Mouse (Mus musculus) brain, embryonic 14.5 days (tissue): ENCODE results near the gene Sgk1. TPM values are rescaled to one million over a fixed set of nuclear protein-coding genes. Genes with fewer than 3 reads are reported as not detected.

Experiments
- DNase-seq: peaks from one replicate; pipeline ENCODE4 v3.0.0-alpha.2; 2011; ENCODE audit warnings: low read depth
- CTCF ChIP-seq: fragments of 200-500 bp; IDR thresholded peaks from 2 replicates; pipeline ENCODE4 v1.5.1; 2012; ENCODE audit warnings: inconsistent platforms, mild to moderate bottlenecking, moderate library complexity, borderline replicate concordance; ENCODE audit not compliant: insufficient read depth, insufficient read length; ENCODE audit errors: extremely low read depth
- POLR2A ChIP-seq: fragments of 200-500 bp; IDR thresholded peaks from 2 replicates; pipeline ENCODE4 v1.6.1; 2012; ENCODE audit warnings: mild to moderate bottlenecking, inconsistent platforms, borderline replicate concordance; ENCODE audit not compliant: poor library complexity, insufficient read depth, insufficient read length, severe bottlenecking; ENCODE audit errors: extremely low read depth
- polyA plus RNA-seq: library from polyadenylated mRNA; depleted of rRNA; stranded (reverse); fragments of >200 nt; gene quantifications from 2 replicates; pipeline ENCODE4 v1.2.3, GENCODE M21; 2012; rRNA removed

Gene Sgk1
- 19.7 and 30.3 TPM in 2 replicates for polyA plus RNA-seq

- DNase-seq = peak; percentile 82
- no peak for TF ChIP-seq POLR2A
- no peak for TF ChIP-seq CTCF
These were observed at the start of gene Sgk1 for GRCm38 (mm10) chr10:21882184-21883081. TSS of gene Sgk1 (plus strand) at chr10:21882184.

- no peak for DNase-seq
- TF ChIP-seq CTCF = no peak
- no peak for TF ChIP-seq POLR2A
These were observed 49.7 kb upstream of the Sgk1 start for GRCm38 (mm10) chr10:21832282-21832681.

GRCm38 (mm10) chr10:21833757-21834156 lies 48.2 kb upstream of the Sgk1 start:
- DNase-seq = no peak
- TF ChIP-seq POLR2A (no peak), CTCF (no peak)

- DNase-seq = peak; percentile 61
- TF ChIP-seq POLR2A = no peak
- no peak for TF ChIP-seq CTCF
These were observed 46.9 kb upstream of the Sgk1 start for GRCm38 (mm10) chr10:21835077-21835476.

GRCm38 (mm10) chr10:21839248-21840155 lies 42.5 kb upstream of the Sgk1 start:
- no peak for DNase-seq
- TF ChIP-seq CTCF = no peak
- no peak for TF ChIP-seq POLR2A

GRCm38 (mm10) chr10:21843326-21843725 lies 38.7 kb upstream of the Sgk1 start:
- DNase-seq = no peak
- no peak for TF ChIP-seq CTCF
- no peak for TF ChIP-seq POLR2A

- no peak for DNase-seq
- TF ChIP-seq CTCF (no peak), POLR2A (no peak)
These were observed 38.1 kb upstream of the Sgk1 start for GRCm38 (mm10) chr10:21843861-21844260.

GRCm38 (mm10) chr10:21844391-21844790 lies 37.6 kb upstream of the Sgk1 start:
- DNase-seq = no peak
- TF ChIP-seq POLR2A (no peak), CTCF (no peak)

GRCm38 (mm10) chr10:21845601-21846282 lies 36.2 kb upstream of the Sgk1 start:
- TF ChIP-seq POLR2A = no peak
- TF ChIP-seq CTCF = no peak
- no peak for DNase-seq

- DNase-seq = no peak
- TF ChIP-seq CTCF = no peak
- TF ChIP-seq POLR2A = no peak
These were observed 35.6 kb upstream of the Sgk1 start for GRCm38 (mm10) chr10:21846366-21846765.

GRCm38 (mm10) chr10:21847026-21847820 lies 34.8 kb upstream of the Sgk1 start:
- TF ChIP-seq CTCF = no peak
- TF ChIP-seq POLR2A = no peak

More at GRCm38 (mm10) chr10:21847026-21847820, 34.8 kb upstream of the Sgk1 start:
- no peak for DNase-seq
